Mouse (Mus musculus): ENCODE measurements around the gene Arhgap22. TPM values are rescaled to one million over a fixed set of nuclear protein-coding genes. Genes with fewer than 3 reads are reported as not detected.

The Arhgap22 gene
- polyA plus RNA-seq, 1 experiment from 2014 or later: 2.6 TPM

DNA sequence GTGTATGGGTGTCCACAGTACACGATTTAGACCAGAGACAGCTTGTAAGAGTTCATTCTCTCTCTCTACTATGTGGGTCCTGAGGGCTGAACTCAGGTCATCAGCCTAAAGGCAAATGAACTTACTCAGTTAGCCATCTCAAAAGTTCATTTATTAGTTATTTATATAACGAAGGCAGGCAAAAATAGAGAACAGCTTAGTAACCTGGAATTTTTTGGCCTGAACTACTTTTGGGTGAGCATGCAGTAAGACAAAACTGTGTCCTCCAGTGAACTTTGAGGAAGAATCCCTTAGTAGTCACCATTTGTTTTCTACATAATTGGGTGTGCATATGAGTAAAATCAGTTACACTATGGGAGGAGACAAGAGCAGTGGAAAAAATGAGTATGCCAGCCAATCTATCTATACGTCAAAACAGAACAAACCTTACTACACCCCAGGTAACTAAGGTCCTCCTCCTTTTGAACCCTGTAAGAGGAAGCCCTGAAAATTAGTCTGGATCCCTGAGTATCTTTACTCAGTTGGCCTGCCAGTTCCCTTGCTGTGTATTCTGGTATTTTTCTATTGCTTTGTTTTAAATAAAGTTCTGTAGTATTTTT, 204.6 kb downstream of the Arhgap22 start:
- H3K9ac ChIP-seq: no peak overlapping the region
- H3K4me1 ChIP-seq: no peaks in the 10 kb centered on the region
- H3K27me3 ChIP-seq (replicated peaks): no peaks in the 10 kb centered on the region
- ATAC-seq (replicated peaks): no peak
- H3K27ac ChIP-seq: no peak overlapping the region
- H3K4me3 ChIP-seq: no peak overlapping the region
- H3K4me2 ChIP-seq: no peak overlapping the region
- no peaks in the 10 kb centered on the region for H3K9me3 ChIP-seq
- no peaks in the 10 kb centered on the region for H3K36me3 ChIP-seq (replicated peaks)
- 93% methylated on average over 3 of the region's 3 CpGs for WGBS

Other genes starting within 250 kb of the Arhgap22 start
- 0.38 and 0.61 TPM in 2 replicates for gene Lrrc18, start 222.6 kb upstream of the Arhgap22 start, polyA plus RNA-seq (2015; fragmentation: Nextera tagmentation; extraction: Ambion mirVana)
- gene Wdfy4, start 28.5 kb upstream of the Arhgap22 start, polyA plus RNA-seq (2015; fragmentation: Nextera tagmentation; extraction: Ambion mirVana): 0.17 and 0.30 TPM in 2 replicates
- 33.2 and 36.2 TPM in 2 replicates for gene Mapk8, start 233.1 kb downstream of the Arhgap22 start, polyA plus RNA-seq (2015; fragmentation: Nextera tagmentation; extraction: Ambion mirVana)

Measured in midbrain, embryonic 15.5 days (tissue).